Mouse (Mus musculus) limb, embryonic 14.5 days (tissue): ENCODE measurements around the gene Shisa5. TPM values are rescaled to one million over a fixed set of nuclear protein-coding genes. Genes with fewer than 3 reads are reported as not detected.

Source experiments
- ATAC-seq: fragments of 200-750 bp; cut with Nextera tagmentation; 2 replicates; pipeline ENCODE4 v1.8.0; 2017; ENCODE audit warnings: low read depth, moderate number of reproducible peaks, moderate TSS enrichment; ENCODE audit not compliant: low FRiP score
- DNase-seq: peaks from one replicate; pipeline ENCODE4 v3.0.0-alpha.2; 2015; ENCODE audit warnings: low spot score
- H3K27ac ChIP-seq: fragments of 300-500 bp; sonication (generic); replicated peaks from 2 replicates; pipeline ENCODE4 v1.5.1; 2014; ENCODE audit warnings: low read depth, mild to moderate bottlenecking, low read length, moderate library complexity, mixed read lengths
- H3K27me3 ChIP-seq: fragments of 300-500 bp; sonication (generic); 2 replicates; pipeline ENCODE4 v1.6.1; 2014; ENCODE audit warnings: low read length, mixed read lengths; ENCODE audit not compliant: control insufficient read depth, insufficient read depth
- H3K36me3 ChIP-seq: fragments of 300-500 bp; sonication (generic); 2 replicates; pipeline ENCODE4 v1.6.1; 2014; ENCODE audit warnings: mild to moderate bottlenecking, low read length, moderate library complexity, mixed read lengths; ENCODE audit not compliant: control insufficient read depth, insufficient read depth
- H3K4me1 ChIP-seq: fragments of 300-500 bp; sonication (generic); 2 replicates; pipeline ENCODE4 v1.6.1; 2014; ENCODE audit warnings: antibody characterized with exemption, low read length, mixed read lengths; ENCODE audit not compliant: control insufficient read depth, insufficient read depth
- H3K4me2 ChIP-seq: fragments of 300-500 bp; sonication (generic); replicated peaks from 2 replicates; pipeline ENCODE4 v1.6.1; 2014; ENCODE audit warnings: low read depth, mild to moderate bottlenecking, low read length, moderate library complexity; ENCODE audit not compliant: severe bottlenecking
- H3K4me3 ChIP-seq: fragments of 300-500 bp; sonication (generic); replicated peaks from 2 replicates; pipeline ENCODE4 v1.5.1; 2014; ENCODE audit warnings: low read length
- H3K9ac ChIP-seq: fragments of 300-500 bp; sonication (generic); 2 replicates; pipeline ENCODE4 v1.6.1; 2014; ENCODE audit warnings: mild to moderate bottlenecking, low read depth, low read length, moderate library complexity; ENCODE audit not compliant: severe bottlenecking
- H3K9me3 ChIP-seq: fragments of 300-500 bp; sonication (generic); 2 replicates; pipeline ENCODE4 v1.6.1; 2016; ENCODE audit warnings: low read length; ENCODE audit not compliant: control insufficient read depth
- POLR2A ChIP-seq: fragments of 200-500 bp; IDR thresholded peaks from 2 replicates; pipeline ENCODE4 v1.8.0; 2012; ENCODE audit warnings: inconsistent platforms, mild to moderate bottlenecking, moderate library complexity, borderline replicate concordance; ENCODE audit not compliant: insufficient read depth, insufficient read length; ENCODE audit errors: extremely low read depth
- WGBS: fragments of 180-500 bp; shearing (Covaris S2); extraction: QIAGEN DNeasy Blood & Tissue Kit; methylation state at CpG from one replicate; pipeline ENCODE4 v1.1.7; 2014; 5-methylcytosine and 5-hydroxymethylcytosine counted together
- polyA plus RNA-seq, 2 experiments: library from polyadenylated mRNA; depleted of rRNA in 1 of 2; stranded (reverse) in 1 of 2; unstranded in 1 of 2; fragments of >200 nt; fragmentation: Nextera tagmentation in 1 of 2; extraction: Ambion mirVana in 1 of 2; gene quantifications; 2 replicates each; pipeline versions ENCODE4 v1.2.1 to v1.2.3; 2012 to 2014

Shisa5 gene
- polyA plus RNA-seq, 2 experiments: 82.4 to 150 TPM

DNA sequence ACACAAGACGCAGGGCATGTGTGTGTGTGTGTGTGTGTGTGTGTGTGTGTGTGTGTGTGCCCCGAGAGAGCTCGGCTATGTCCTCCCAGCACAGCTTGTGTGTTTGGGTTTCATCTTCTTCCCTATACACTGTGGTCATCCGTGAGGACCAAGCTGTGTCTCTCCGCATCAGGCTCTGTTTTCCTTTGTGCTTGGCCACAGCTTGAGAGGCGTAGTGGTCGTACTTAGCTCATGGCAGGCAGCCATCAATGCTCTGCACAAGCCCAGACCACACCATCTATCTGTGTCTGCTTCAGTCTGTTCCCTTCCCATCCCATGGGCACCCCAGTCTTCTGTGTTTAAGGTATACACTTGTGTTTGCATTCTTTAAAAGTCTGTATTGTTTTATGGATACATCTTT, 3.0 kb downstream of the Shisa5 start:
- 81% methylated on average over 7 of the region's 7 CpGs for WGBS
- Histone ChIP-seq H3K9ac (no peak overlapping the region), H3K27me3 (no peaks in the 10 kb centered on the region), H3K4me2 (no peak overlapping the region), H3K4me1 (peaks cover 13% of the 10 kb centered on the region; the same call in 1 of the 2 replicates), H3K27ac (no peak overlapping the region), H3K36me3 (no peaks in the 10 kb centered on the region; the same call in none of the 2 replicates), H3K4me3 (no peak overlapping the region), H3K9me3 (no peaks in the 10 kb centered on the region)
- DNase-seq: no peak
- no peak for ATAC-seq
- no peak for TF ChIP-seq POLR2A

DNA sequence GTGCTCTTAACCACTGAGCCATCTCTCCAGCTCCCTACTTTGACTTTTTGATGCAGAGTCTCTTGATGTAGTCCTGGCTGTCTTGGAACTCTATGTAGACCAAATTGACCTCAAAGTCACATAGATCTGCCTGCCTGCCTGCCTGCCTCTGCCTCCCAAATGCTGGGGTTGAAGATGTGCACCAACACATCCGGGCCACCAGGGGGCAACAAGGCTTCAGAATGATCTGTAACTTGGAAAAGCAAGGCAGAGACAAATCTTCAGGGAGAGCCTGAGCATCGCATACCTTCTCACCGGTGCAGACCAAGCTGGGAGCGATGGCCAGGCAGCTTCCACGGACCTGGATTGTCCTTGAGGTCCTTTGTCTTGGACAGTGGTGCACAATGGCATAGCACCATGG, 7.9 kb downstream of the Shisa5 start:
- H3K9me3 ChIP-seq: no peaks in the 10 kb centered on the region
- no peak for TF ChIP-seq POLR2A
- 37% methylated on average over 5 of the region's 5 CpGs for WGBS
- H3K36me3 ChIP-seq: peaks cover 3% of the 10 kb centered on the region
- no peaks in the 10 kb centered on the region for H3K27me3 ChIP-seq
- no peak overlapping the region for H3K27ac ChIP-seq
- no peak for ATAC-seq
- H3K4me1 ChIP-seq: no peaks in the 10 kb centered on the region
- no peak for DNase-seq
- H3K4me2 ChIP-seq: no peak overlapping the region
- H3K4me3 ChIP-seq: no peak overlapping the region
- H3K9ac ChIP-seq: no peak overlapping the region

DNA sequence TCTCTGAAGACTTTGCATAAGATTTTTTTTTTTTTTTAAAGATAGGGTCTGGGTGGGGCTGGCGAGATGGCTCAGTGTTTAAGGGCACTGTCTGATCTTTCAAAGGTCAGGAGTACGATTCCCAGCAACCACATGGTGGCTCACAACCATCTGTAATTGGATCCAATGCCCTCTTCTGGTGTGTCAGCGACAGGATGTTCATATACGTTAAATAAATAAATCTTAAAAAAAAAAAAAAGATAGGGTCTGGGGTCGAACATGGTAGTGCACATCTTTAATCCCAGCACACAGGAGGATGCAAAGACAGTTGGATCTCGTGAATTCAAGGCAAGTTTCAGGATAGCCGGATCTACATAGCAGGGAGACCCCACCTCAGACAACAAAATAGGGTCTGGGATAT, 11.0 kb downstream of the Shisa5 start:
- no peak overlapping the region for H3K4me2 ChIP-seq
- DNase-seq: no peak
- H3K27me3 ChIP-seq: no peaks in the 10 kb centered on the region
- H3K4me1 ChIP-seq: 0 out of 2 replicates have a peak, but pooled peaks cover under 1% of the 10 kb centered on the region
- TF ChIP-seq POLR2A: no peak
- H3K9ac ChIP-seq: no peak overlapping the region
- 77% methylated on average over 7 of the region's 7 CpGs for WGBS
- peaks cover 24% of the 10 kb centered on the region for H3K36me3 ChIP-seq
- no peak overlapping the region for H3K27ac ChIP-seq
- no peaks in the 10 kb centered on the region for H3K9me3 ChIP-seq
- no peak overlapping the region for H3K4me3 ChIP-seq
- ATAC-seq: no peak

DNA sequence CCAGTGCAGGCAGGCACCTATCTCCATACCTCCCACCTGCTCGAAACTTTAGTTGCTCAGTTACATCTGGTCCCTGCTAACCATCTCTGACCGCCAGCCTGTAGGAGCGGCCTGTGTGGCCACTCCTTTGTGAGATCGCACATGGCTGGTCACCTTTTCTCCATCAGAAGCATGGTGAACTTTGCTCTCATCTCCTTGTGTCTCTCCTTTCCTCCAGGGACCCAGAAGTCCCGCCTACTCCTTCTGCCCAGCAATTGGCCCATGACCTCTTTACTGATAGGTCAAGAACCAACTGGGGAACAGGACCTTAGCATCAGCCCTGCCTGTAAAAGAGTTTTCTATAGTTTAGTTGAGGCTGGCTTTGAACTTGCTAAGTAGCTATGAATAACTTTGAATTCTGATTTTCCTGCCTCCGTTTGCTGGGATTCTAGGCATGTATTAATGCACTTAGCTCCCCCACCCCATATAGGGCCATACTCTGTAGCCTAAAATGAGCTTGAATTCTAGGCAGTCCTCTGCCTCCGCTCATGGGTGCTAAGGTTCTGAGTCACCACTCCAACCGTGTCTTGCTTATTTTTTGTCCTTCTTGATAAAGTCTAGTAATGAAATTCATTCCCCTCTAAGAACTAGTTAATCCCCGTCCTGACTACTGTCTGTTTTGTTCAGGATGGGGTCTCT, 11.8 kb downstream of the Shisa5 start:
- DNase-seq: no peak
- H3K36me3 ChIP-seq: peaks cover 24% of the 10 kb centered on the region
- no peak overlapping the region for H3K4me3 ChIP-seq
- H3K9me3 ChIP-seq: no peaks in the 10 kb centered on the region
- no peak for TF ChIP-seq POLR2A
- ATAC-seq: no peak
- no peak overlapping the region for H3K4me2 ChIP-seq
- H3K4me1 ChIP-seq: 0 out of 2 replicates have a peak, but pooled peaks cover 3% of the 10 kb centered on the region
- H3K27ac ChIP-seq: no peak overlapping the region
- WGBS: 85% methylated on average over 9 of the region's 9 CpGs
- no peak overlapping the region for H3K9ac ChIP-seq
- H3K27me3 ChIP-seq: no peaks in the 10 kb centered on the region

DNA sequence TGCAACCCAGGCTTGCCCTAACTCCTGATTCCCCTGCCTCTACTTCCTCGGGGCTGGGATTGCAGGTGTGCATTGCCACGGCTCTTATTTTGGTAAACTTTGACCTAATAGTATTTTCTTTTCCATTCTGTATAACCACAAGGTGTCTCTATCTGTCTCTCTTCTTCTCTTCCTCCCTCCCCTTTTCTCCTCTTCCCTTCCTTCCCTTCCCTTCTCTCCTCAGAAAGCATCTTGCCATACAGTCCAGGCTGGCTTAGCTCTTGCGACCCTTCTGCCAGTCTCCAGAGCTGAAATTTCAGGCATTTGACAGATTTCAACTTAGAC, 12.3 kb downstream of the Shisa5 start:
- no peak for DNase-seq
- 90% methylated on average over 3 of the region's 3 CpGs for WGBS
- Histone ChIP-seq H3K27me3 (no peaks in the 10 kb centered on the region), H3K4me3 (no peak overlapping the region), H3K4me1 (0 out of 2 replicates have a peak, but pooled peaks cover 3% of the 10 kb centered on the region), H3K4me2 (no peak overlapping the region), H3K9ac (no peak overlapping the region), H3K9me3 (no peaks in the 10 kb centered on the region), H3K36me3 (peaks cover 24% of the 10 kb centered on the region), H3K27ac (no peak overlapping the region)
- no peak for ATAC-seq
- no peak for TF ChIP-seq POLR2A
